Mouse (Mus musculus) lung, embryonic 15.5 days (tissue): ENCODE data around the gene Gm43064. TPM values are rescaled to one million over a fixed set of nuclear protein-coding genes. Genes with fewer than 3 reads are reported as not detected.

Experiments used
- ATAC-seq: fragments of 200-750 bp; cut with Nextera tagmentation; 2 replicates; pipeline ENCODE4 v1.8.0; 2017; ENCODE audit warnings: moderate number of reproducible peaks, borderline replicate concordance; ENCODE audit not compliant: low FRiP score, low TSS enrichment; ENCODE audit errors: extremely low read depth
- H3K27ac ChIP-seq: fragments of 300-500 bp; sonication (generic); 2 replicates; pipeline ENCODE4 v1.5.1; 2015; ENCODE audit warnings: moderate library complexity, mild to moderate bottlenecking, inconsistent platforms
- H3K27me3 ChIP-seq: fragments of 300-500 bp; sonication (generic); 2 replicates; pipeline ENCODE4 v1.6.1; 2015; ENCODE audit warnings: inconsistent platforms
- H3K36me3 ChIP-seq: fragments of 300-500 bp; sonication (generic); 2 replicates; pipeline ENCODE4 v1.6.1; 2015; ENCODE audit warnings: inconsistent platforms
- H3K4me1 ChIP-seq: fragments of 300-500 bp; sonication (generic); 2 replicates; pipeline ENCODE4 v1.6.1; 2015; ENCODE audit warnings: inconsistent platforms
- H3K4me2 ChIP-seq: fragments of 300-500 bp; sonication (generic); 2 replicates; pipeline ENCODE4 v1.6.1; 2015; ENCODE audit warnings: inconsistent platforms, mild to moderate bottlenecking, moderate library complexity
- H3K4me3 ChIP-seq: fragments of 300-500 bp; sonication (generic); 2 replicates; pipeline ENCODE4 v1.5.1; 2015; ENCODE audit warnings: mild to moderate bottlenecking, inconsistent platforms
- H3K9ac ChIP-seq: fragments of 300-500 bp; sonication (generic); 2 replicates; pipeline ENCODE4 v1.6.1; 2015; ENCODE audit warnings: inconsistent platforms
- H3K9me3 ChIP-seq: fragments of 300-500 bp; sonication (generic); 2 replicates; pipeline ENCODE4 v1.6.1; 2016; ENCODE audit warnings: inconsistent platforms
- WGBS: fragments of 180-500 bp; shearing (Covaris S2); methylation state at CpG from one replicate; pipeline ENCODE4 v1.1.7; 2015; 5-methylcytosine and 5-hydroxymethylcytosine counted together
- polyA plus RNA-seq: library from polyadenylated mRNA; unstranded; fragments of >200 nt; fragmentation: Nextera tagmentation; extraction: Ambion mirVana; gene quantifications from 2 replicates; pipeline ENCODE4 v1.2.1, GENCODE M21; 2015

Gene Gm43064
- polyA plus RNA-seq, 1 experiment from 2014 or later, result 0.24 TPM

GRCm38 (mm10) chr3:103857977-103858563, 48.7 kb downstream of the Gm43064 start:
- Histone ChIP-seq H3K36me3 (no peaks in the 10 kb centered on the region), H3K27me3 (no peaks in the 10 kb centered on the region), H3K9me3 (no peaks in the 10 kb centered on the region), H3K4me2 (no peak overlapping the region), H3K9ac (no peak overlapping the region), H3K4me1 (no peaks in the 10 kb centered on the region), H3K4me3 (no peak overlapping the region), H3K27ac (no peak overlapping the region)
- WGBS, result 79% methylated on average over 6 of the region's 6 CpGs
- ATAC-seq, result no peak

- Histone ChIP-seq H3K36me3 (no peaks in the 10 kb centered on the region), H3K27me3 (no peaks in the 10 kb centered on the region), H3K4me2 (no peak within 1 kb of the TSS; the same call in 1 of the 2 replicates), H3K9me3 (no peaks in the 10 kb centered on the region), H3K9ac (no peak within 1 kb of the TSS), H3K27ac (0 out of 2 replicates have a peak within 1 kb of the TSS, but pooled peaks have one; percentile 29), H3K4me1 (no peaks in the 10 kb centered on the region), H3K4me3 (no peak within 1 kb of the TSS)
- ATAC-seq, result no peak
- 53% methylated on average over 12 of the region's 12 CpGs for WGBS
Observed at GRCm38 (mm10) chr3:103858881-103859801, 49.8 kb downstream of the Gm43064 start, which contains the start of gene Ptpn22. Gene Ptpn22, plus strand, starts transcription at chr3:103859795.

- no peak overlapping the region for H3K4me2 ChIP-seq
- ATAC-seq, result no peak; the same call in 1 of the 2 replicates
- no peaks in the 10 kb centered on the region for H3K36me3 ChIP-seq
- H3K27ac ChIP-seq, result 0 out of 2 replicates have a peak overlapping the region, but pooled peaks have one; percentile 29
- WGBS, result 58% methylated on average over 6 of the region's 6 CpGs
- H3K9me3 ChIP-seq, result no peaks in the 10 kb centered on the region
- no peak overlapping the region for H3K9ac ChIP-seq
- H3K4me3 ChIP-seq, result no peak overlapping the region
- H3K27me3 ChIP-seq, result no peaks in the 10 kb centered on the region
- no peaks in the 10 kb centered on the region for H3K4me1 ChIP-seq
Observed at GRCm38 (mm10) chr3:103859851-103860391, 50.5 kb downstream of the Gm43064 start.

- H3K9ac ChIP-seq, result no peak overlapping the region
- H3K27ac ChIP-seq, result no peak overlapping the region
- H3K4me2 ChIP-seq, result no peak overlapping the region
- 70% methylated on average over 4 of the region's 4 CpGs for WGBS
- no peak for ATAC-seq
- no peaks in the 10 kb centered on the region for H3K4me1 ChIP-seq
- no peaks in the 10 kb centered on the region for H3K9me3 ChIP-seq
- H3K36me3 ChIP-seq, result no peaks in the 10 kb centered on the region
- H3K4me3 ChIP-seq, result no peak overlapping the region
- no peaks in the 10 kb centered on the region for H3K27me3 ChIP-seq
Observed at GRCm38 (mm10) chr3:103862721-103863220, 53.4 kb downstream of the Gm43064 start.

- H3K4me3 ChIP-seq, result no peak overlapping the region
- no peaks in the 10 kb centered on the region for H3K4me1 ChIP-seq
- no peaks in the 10 kb centered on the region for H3K9me3 ChIP-seq
- no peaks in the 10 kb centered on the region for H3K27me3 ChIP-seq
- WGBS, result 74% methylated on average over 6 of the region's 6 CpGs
- H3K27ac ChIP-seq, result no peak overlapping the region
- H3K36me3 ChIP-seq, result no peaks in the 10 kb centered on the region
- no peak overlapping the region for H3K4me2 ChIP-seq
- ATAC-seq, result no peak
- no peak overlapping the region for H3K9ac ChIP-seq
Observed at GRCm38 (mm10) chr3:103864200-103864599, 54.8 kb downstream of the Gm43064 start.

- 86% methylated on average over 5 of the region's 5 CpGs for WGBS
- H3K9ac ChIP-seq, result no peak overlapping the region
- no peaks in the 10 kb centered on the region for H3K4me1 ChIP-seq
- no peaks in the 10 kb centered on the region for H3K27me3 ChIP-seq
- no peak overlapping the region for H3K4me3 ChIP-seq
- H3K36me3 ChIP-seq, result no peaks in the 10 kb centered on the region
- H3K27ac ChIP-seq, result no peak overlapping the region
- no peak for ATAC-seq
- H3K9me3 ChIP-seq, result no peaks in the 10 kb centered on the region
- H3K4me2 ChIP-seq, result no peak overlapping the region
Observed at GRCm38 (mm10) chr3:103867424-103867971, 58.1 kb downstream of the Gm43064 start.

- no peak overlapping the region for H3K4me2 ChIP-seq
- no peaks in the 10 kb centered on the region for H3K27me3 ChIP-seq
- H3K9ac ChIP-seq, result no peak overlapping the region
- no peak overlapping the region for H3K27ac ChIP-seq
- no peak for ATAC-seq
- no peaks in the 10 kb centered on the region for H3K9me3 ChIP-seq
- H3K4me1 ChIP-seq, result no peaks in the 10 kb centered on the region
- no peaks in the 10 kb centered on the region for H3K36me3 ChIP-seq
- no peak overlapping the region for H3K4me3 ChIP-seq
- 67% methylated on average over 4 of the region's 4 CpGs for WGBS
Observed at GRCm38 (mm10) chr3:103868008-103868407, 58.6 kb downstream of the Gm43064 start.

GRCm38 (mm10) chr3:103872663-103873098, 63.3 kb downstream of the Gm43064 start:
- Histone ChIP-seq H3K4me1 (no peaks in the 10 kb centered on the region), H3K36me3 (no peaks in the 10 kb centered on the region), H3K27ac (no peak overlapping the region), H3K9me3 (no peaks in the 10 kb centered on the region), H3K27me3 (no peaks in the 10 kb centered on the region), H3K9ac (no peak overlapping the region), H3K4me3 (no peak overlapping the region), H3K4me2 (no peak overlapping the region)
- 50% methylated on average over 3 of the region's 3 CpGs for WGBS
- no peak for ATAC-seq

GRCm38 (mm10) chr3:103874329-103874728, 65.0 kb downstream of the Gm43064 start:
- Histone ChIP-seq H3K4me2 (no peak overlapping the region), H3K36me3 (no peaks in the 10 kb centered on the region), H3K4me1 (no peaks in the 10 kb centered on the region), H3K27ac (no peak overlapping the region), H3K9ac (no peak overlapping the region), H3K9me3 (no peaks in the 10 kb centered on the region), H3K27me3 (no peaks in the 10 kb centered on the region), H3K4me3 (no peak overlapping the region)
- 56% methylated on average over 7 of the region's 7 CpGs for WGBS
- ATAC-seq, result no peak

- Histone ChIP-seq H3K4me1 (no peaks in the 10 kb centered on the region), H3K27ac (no peak overlapping the region), H3K4me2 (no peak overlapping the region), H3K36me3 (no peaks in the 10 kb centered on the region), H3K9ac (no peak overlapping the region), H3K4me3 (no peak overlapping the region), H3K9me3 (no peaks in the 10 kb centered on the region), H3K27me3 (no peaks in the 10 kb centered on the region)
- ATAC-seq, result no peak
- WGBS, result 66% methylated on average over 11 of the region's 11 CpGs
Observed at GRCm38 (mm10) chr3:103885946-103886345, 76.6 kb downstream of the Gm43064 start.

GRCm38 (mm10) chr3:103887581-103887980, 78.2 kb downstream of the Gm43064 start:
- no peak overlapping the region for H3K27ac ChIP-seq
- H3K4me2 ChIP-seq, result no peak overlapping the region
- H3K36me3 ChIP-seq, result no peaks in the 10 kb centered on the region
- no peaks in the 10 kb centered on the region for H3K27me3 ChIP-seq
- WGBS, result 13% methylated on average over 3 of the region's 3 CpGs
- ATAC-seq, result no peak
- no peak overlapping the region for H3K9ac ChIP-seq
- no peaks in the 10 kb centered on the region for H3K9me3 ChIP-seq
- no peak overlapping the region for H3K4me3 ChIP-seq
- H3K4me1 ChIP-seq, result no peaks in the 10 kb centered on the region
